In the genomic region with DNA sequence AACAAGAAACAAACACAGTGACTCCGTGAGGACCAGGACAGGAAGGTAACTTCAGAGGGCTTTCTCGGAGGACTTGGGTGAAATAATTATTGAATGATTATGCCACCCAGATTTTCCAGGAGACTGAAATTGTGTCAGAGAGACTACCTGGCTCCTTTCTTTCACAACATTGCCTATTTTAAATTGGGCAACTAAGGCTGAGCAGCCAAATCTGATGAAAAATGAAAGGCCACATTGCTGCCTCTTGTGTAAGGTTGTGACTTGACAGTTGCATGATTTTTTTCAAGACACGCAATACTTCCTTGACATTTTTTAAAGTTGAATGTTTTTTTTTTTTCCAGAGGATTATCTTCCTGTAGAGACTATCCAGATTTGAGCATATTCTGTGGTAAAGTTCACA, we compare ENCODE assay signal across 27 mouse cellular contexts.
"Had no signal": no experiment of that assay in that cellular context is flagged by ENCODE, and none has a peak within 500 bp of the region (broad histone marks: within the 10 kb centered on the region; RNA-seq: fewer than 3 reads in every experiment).

No protein-coding gene starts in this region.

- H3K9ac ChIP-seq: heart, embryonic 13.5 days; heart, embryonic 15.5 days; hindbrain, embryonic 13.5 days; hindbrain, embryonic 15.5 days; kidney, embryonic 15.5 days; limb, embryonic 13.5 days; limb, embryonic 15.5 days; liver, embryonic 12.5 days; liver, embryonic 14.5 days had no signal

- H3K27me3 ChIP-seq: heart, embryonic 13.5 days; heart, embryonic 15.5 days; hindbrain, embryonic 13.5 days; hindbrain, embryonic 15.5 days; kidney, embryonic 15.5 days; limb, embryonic 13.5 days; limb, embryonic 15.5 days; liver, embryonic 12.5 days had no signal

- H3K4me1 ChIP-seq: heart, embryonic 13.5 days; heart, embryonic 15.5 days; hindbrain, embryonic 13.5 days; hindbrain, embryonic 15.5 days; kidney, embryonic 15.5 days; limb, embryonic 15.5 days; liver, embryonic 12.5 days had no signal

- H3K36me3 ChIP-seq: heart, embryonic 13.5 days; heart, embryonic 15.5 days; hindbrain, embryonic 13.5 days; hindbrain, embryonic 15.5 days; kidney, embryonic 15.5 days; limb, embryonic 13.5 days; limb, embryonic 15.5 days; liver, embryonic 12.5 days had no signal

- H3K9me3 ChIP-seq: heart, embryonic 13.5 days; heart, embryonic 15.5 days; hindbrain, embryonic 13.5 days; hindbrain, embryonic 15.5 days; kidney, embryonic 15.5 days; limb, embryonic 13.5 days; limb, embryonic 15.5 days; liver, embryonic 12.5 days had no signal

- H3K4me2 ChIP-seq: heart, embryonic 11.5 days; heart, embryonic 13.5 days; heart, embryonic 15.5 days; hindbrain, embryonic 13.5 days; hindbrain, embryonic 15.5 days; kidney, embryonic 15.5 days; limb, embryonic 13.5 days; limb, embryonic 15.5 days; liver, embryonic 12.5 days had no signal

- ATAC-seq: hindbrain, postnatal 0 days; intestine, embryonic 16.5 days; liver, embryonic 12.5 days had no signal

- H3K4me3 ChIP-seq: gastrocnemius, adult 2 months; heart, embryonic 13.5 days; heart, embryonic 15.5 days; hindbrain, embryonic 13.5 days; hindbrain, embryonic 15.5 days; kidney, embryonic 15.5 days; limb, embryonic 13.5 days; limb, embryonic 15.5 days; liver, embryonic 12.5 days had no signal

- DNase-seq: gastrocnemius, adult 2 months; gastrocnemius, postnatal 10 days; gastrocnemius, postnatal 25 days; heart, adult 18-20 months; heart, postnatal 14 days; heart, postnatal 36 days; kidney, adult 11 months; kidney, adult 2 months; kidney, adult 9 months; kidney, postnatal 14 days; kidney, postnatal 36 days; layer of hippocampus, adult 9-11 months; layer of hippocampus, postnatal 36 days; left cerebral cortex, postnatal 4 days had no signal

- H3K27ac ChIP-seq: gastrocnemius, adult 2 months; heart, embryonic 13.5 days; heart, embryonic 15.5 days; hindbrain, embryonic 13.5 days; hindbrain, embryonic 15.5 days; hindbrain, postnatal 0 days; kidney, embryonic 15.5 days; kidney, postnatal 0 days; limb, embryonic 13.5 days; limb, embryonic 15.5 days; liver, embryonic 12.5 days; liver, embryonic 14.5 days had no signal
